Mouse (Mus musculus) liver, adult 2 months (tissue): Measurements from ENCODE around the gene Cela1.

Experiments used
- CTCF ChIP-seq: fragments of 200-500 bp; IDR thresholded peaks from 2 replicates; pipeline ENCODE4 v1.5.1; 2011; ENCODE audit warnings: low read depth, low read length, control low read depth
- POLR2A ChIP-seq: fragments of 200-500 bp; IDR thresholded peaks from 2 replicates; pipeline ENCODE4 v1.6.1; 2011; ENCODE audit warnings: low read length, control low read depth; ENCODE audit not compliant: insufficient read depth; ENCODE audit errors: extremely low read depth

DNA sequence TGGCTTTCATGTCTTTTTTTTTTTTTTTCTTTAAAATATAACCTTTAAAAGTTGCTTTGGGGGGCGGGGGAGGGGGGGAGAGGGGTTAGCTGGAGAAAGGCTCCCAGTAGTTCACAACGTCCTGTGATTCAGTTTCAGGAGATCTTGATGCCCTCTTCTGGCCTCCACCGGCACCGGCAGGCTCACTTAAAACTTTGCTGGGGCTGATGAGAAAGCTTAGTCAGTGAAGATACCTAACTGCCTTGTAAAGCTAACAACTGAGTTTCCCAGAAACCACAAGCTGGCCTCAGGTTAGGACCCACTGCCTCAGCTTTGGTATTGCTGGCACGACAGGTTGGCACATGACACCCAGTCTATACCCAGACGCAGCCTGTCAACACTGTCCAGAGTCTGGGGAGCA, 50.1 kb downstream of the Cela1 start:
- TF ChIP-seq POLR2A (no peak), CTCF (peak; percentile 76)
